Mouse (Mus musculus): ENCODE data around the gene Cyp2w1. TPM values are rescaled to one million over a fixed set of nuclear protein-coding genes. Genes with fewer than 3 reads are reported as not detected.
"Not testable (repeated sequence)": the region's sequence is repeated elsewhere in the genome, so short reads cannot be mapped to it uniquely, and the experiment has no call there.

The Cyp2w1 gene
- total and polyA plus RNA-seq, 2 experiments: not detected

DNA sequence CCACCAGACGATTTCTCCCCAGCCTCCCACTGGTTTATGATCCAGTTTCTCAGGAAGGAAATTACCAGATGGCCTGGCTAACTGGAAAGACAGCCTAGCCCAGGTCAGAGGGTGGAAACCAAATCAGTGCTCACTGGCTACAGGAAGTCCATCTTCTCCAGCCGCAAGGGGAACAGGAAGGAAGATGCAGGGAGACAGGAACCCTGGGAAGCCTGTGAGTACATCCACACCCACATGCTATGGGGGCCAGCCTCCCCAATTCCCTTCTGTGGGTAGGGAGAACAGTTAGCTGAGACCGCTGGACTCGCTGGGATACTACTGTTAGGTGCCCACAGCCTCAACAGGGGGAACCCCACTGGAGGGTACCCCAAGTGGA lies 35.8 kb downstream of the Cyp2w1 start:
- TF ChIP-seq CTCF (IDR thresholded peaks at IDR 0.05; ENCODE audit: low read depth, low read length) (no peak), POLR2A (IDR thresholded peaks at IDR 0.05; ENCODE audit: extremely low read depth, insufficient read depth, low read length) (no peak)
- H3K9ac ChIP-seq (ENCODE audit: low read depth, low read length): peak overlapping the region; percentile 19
- H3K36me3 ChIP-seq (ENCODE audit: control insufficient read depth, insufficient read depth, low read length): peaks cover 3% of the 10 kb centered on the region; the same call in 1 of the 2 replicates
- H3K27ac ChIP-seq (replicated peaks; ENCODE audit: insufficient read depth, low read depth, low read length): peak overlapping the region; percentile 65
- no peak overlapping the region for H3K4me3 ChIP-seq (ENCODE audit: insufficient read depth, low read depth, low read length)
- H3K4me1 ChIP-seq (ENCODE audit: control insufficient read depth, insufficient read depth, low read length): peaks cover 63% of the 10 kb centered on the region
- no peak for DNase-seq (ENCODE audit: extremely low read depth, low read depth, low spot score)
- H3K79me2 ChIP-seq (ENCODE audit: control insufficient read depth, insufficient read depth, low read length): peaks cover 49% of the 10 kb centered on the region
- WGBS: 80% methylated on average over 4 of the region's 4 CpGs
- H3K27me3 ChIP-seq (ENCODE audit: control insufficient read depth, insufficient read depth, low read length): no peaks in the 10 kb centered on the region

DNA sequence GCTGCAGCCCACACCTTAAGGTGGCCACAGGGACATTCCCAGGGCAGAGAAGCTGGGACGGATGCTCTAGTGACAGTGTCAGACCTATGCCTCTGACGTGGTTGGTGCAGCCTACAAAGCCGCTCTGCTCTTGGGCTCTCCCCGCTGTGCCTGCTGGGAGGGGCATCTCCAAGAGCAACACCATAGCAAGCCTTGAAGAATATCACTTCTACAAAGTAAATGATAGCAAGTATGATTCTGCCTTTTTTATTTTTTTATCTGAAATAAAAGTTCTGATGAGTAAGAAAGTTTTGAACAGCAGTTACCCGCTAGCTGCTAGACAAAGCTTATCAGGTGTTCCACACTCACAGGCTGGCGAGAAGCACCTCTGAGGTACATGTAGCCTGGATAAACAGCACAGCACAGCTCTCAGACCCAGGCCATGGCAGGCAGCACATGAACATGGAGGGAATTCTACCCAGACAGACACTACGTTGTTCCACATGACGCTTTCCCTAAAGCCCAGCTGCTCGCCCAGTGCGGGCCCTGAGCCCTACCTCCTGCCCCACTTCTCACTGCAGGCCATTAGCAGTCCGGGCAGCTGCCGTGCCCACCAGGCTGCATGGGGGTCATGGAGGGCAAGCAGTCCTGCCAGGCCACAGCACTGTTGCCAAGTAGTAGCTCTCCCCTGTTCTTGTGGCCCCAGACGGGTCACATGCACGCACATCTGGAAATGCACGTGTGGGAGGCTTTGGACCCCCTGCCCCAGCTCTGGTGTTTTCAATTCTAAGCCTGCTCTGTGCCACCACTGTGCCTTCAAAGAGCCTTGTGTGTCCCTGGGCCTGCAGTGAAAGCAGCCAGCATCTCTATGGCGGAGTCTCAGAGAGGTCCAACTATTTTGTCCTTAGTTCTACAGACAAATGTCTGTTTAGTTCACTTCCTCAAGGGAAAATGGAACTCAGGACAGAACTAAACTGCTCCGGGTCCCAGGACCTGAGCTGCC lies 36.6 kb downstream of the Cyp2w1 start:
- WGBS: 46% methylated on average over 17 of the region's 17 CpGs
- Histone ChIP-seq H3K4me1 (ENCODE audit: control insufficient read depth, insufficient read depth, low read length) (peaks cover 55% of the 10 kb centered on the region), H3K36me3 (ENCODE audit: control insufficient read depth, insufficient read depth, low read length) (peaks cover 3% of the 10 kb centered on the region; the same call in 1 of the 2 replicates)

DNA sequence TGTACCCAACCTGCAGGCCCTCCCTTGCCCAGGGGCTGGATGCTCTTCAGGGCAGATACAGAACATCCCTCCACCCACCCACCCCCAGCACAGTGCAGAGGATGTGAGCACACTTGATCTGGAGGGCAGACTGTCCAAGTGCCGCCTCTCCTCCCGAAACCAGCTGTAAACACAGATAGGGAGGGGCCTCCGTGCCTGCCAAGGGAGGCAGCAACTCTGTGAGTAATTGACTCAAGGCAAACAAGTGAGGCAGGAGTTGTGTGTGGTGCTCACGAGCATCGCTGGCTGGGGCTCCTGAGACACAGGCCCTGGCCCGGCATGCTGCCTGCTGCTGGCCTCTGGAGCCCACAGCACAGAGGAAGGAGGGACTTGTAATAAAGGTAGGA lies 37.3 kb downstream of the Cyp2w1 start:
- H3K36me3 ChIP-seq (ENCODE audit: control insufficient read depth, insufficient read depth, low read length): peaks cover 3% of the 10 kb centered on the region; the same call in 1 of the 2 replicates
- H3K79me2 ChIP-seq (ENCODE audit: control insufficient read depth, insufficient read depth, low read length): peaks cover 43% of the 10 kb centered on the region
- peak overlapping the region; percentile 57 for H3K27ac ChIP-seq (replicated peaks; ENCODE audit: insufficient read depth, low read depth, low read length)
- 2% methylated on average over 6 of the region's 6 CpGs for WGBS
- H3K27me3 ChIP-seq (ENCODE audit: control insufficient read depth, insufficient read depth, low read length): no peaks in the 10 kb centered on the region
- H3K4me3 ChIP-seq (ENCODE audit: insufficient read depth, low read depth, low read length): no peak overlapping the region
- H3K4me1 ChIP-seq (ENCODE audit: control insufficient read depth, insufficient read depth, low read length): peaks cover 53% of the 10 kb centered on the region
- TF ChIP-seq CTCF (IDR thresholded peaks at IDR 0.05; ENCODE audit: low read depth, low read length): peak; percentile 26; the same call in 1 of the 2 replicates
- TF ChIP-seq POLR2A (IDR thresholded peaks at IDR 0.05; ENCODE audit: extremely low read depth, insufficient read depth, low read length): no peak
- H3K9ac ChIP-seq (ENCODE audit: low read depth, low read length): peak overlapping the region; percentile 8; the same call in 1 of the 2 replicates
- peak; percentile 86 for DNase-seq (ENCODE audit: extremely low read depth, low read depth, low spot score)

More for the DNA sequence above, 36.6 kb downstream of the Cyp2w1 start:
- Histone ChIP-seq H3K27me3 (ENCODE audit: control insufficient read depth, insufficient read depth, low read length) (no peaks in the 10 kb centered on the region), H3K4me3 (ENCODE audit: insufficient read depth, low read depth, low read length) (no peak overlapping the region), H3K27ac (replicated peaks; ENCODE audit: insufficient read depth, low read depth, low read length) (peak overlapping the region; percentile 65), H3K9ac (ENCODE audit: low read depth, low read length) (peak overlapping the region; percentile 19), H3K79me2 (ENCODE audit: control insufficient read depth, insufficient read depth, low read length) (peaks cover 43% of the 10 kb centered on the region)
- TF ChIP-seq POLR2A (IDR thresholded peaks at IDR 0.05; ENCODE audit: extremely low read depth, insufficient read depth, low read length) (no peak), CTCF (IDR thresholded peaks at IDR 0.05; ENCODE audit: low read depth, low read length) (no peak)
- DNase-seq (ENCODE audit: extremely low read depth, low read depth, low spot score): no peak

DNA sequence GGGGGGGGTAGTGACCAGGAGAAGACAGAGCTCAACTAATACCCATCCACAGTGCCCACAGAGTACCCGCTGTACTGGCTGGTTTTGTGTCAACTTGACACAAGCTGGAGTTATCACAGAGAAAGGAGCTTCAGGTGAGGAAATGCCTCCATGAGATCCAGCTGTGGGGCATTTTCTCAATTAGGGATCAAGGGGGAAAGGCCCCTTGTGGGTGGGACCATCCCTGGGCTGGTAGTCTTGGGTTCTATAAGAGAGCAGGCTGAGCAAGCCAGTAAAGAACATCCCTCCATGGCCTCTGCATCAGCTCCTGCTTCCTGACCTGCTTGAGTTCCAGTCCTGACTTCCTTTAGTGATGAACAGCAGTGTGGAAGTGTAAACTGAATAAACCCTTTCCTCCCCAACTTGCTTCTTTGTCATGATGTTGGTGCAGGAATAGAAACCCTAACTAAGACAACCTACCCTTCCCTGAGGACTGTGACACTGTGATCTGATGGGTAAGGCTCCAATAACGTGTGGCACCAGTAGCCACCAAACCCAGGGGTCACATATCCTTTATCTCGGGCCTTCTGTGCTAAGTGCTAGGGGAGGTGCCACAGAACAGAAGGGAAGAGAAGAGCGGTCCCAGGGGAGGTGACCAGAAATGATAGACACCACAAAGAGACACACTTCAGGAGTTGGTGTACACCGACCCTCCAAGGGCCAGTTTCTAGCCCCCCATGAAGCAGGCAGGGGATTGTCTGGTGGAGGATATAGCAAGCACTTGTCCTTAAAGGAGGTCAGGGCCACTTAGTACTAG lies 38.1 kb downstream of the Cyp2w1 start:
- H3K27ac ChIP-seq (replicated peaks; ENCODE audit: insufficient read depth, low read depth, low read length): peak overlapping the region; percentile 0; the same call in 1 of the 2 replicates
- H3K9ac ChIP-seq (ENCODE audit: low read depth, low read length): peak overlapping the region; percentile 17; the same call in 1 of the 2 replicates
- DNase-seq (ENCODE audit: extremely low read depth, low read depth, low spot score); H3K4me3 ChIP-seq (ENCODE audit: insufficient read depth, low read depth, low read length); H3K36me3 ChIP-seq (ENCODE audit: control insufficient read depth, insufficient read depth, low read length); H3K27me3 ChIP-seq (ENCODE audit: control insufficient read depth, insufficient read depth, low read length): not testable (repeated sequence)
- 74% methylated on average over 5 of the region's 5 CpGs for WGBS
- H3K79me2 ChIP-seq (ENCODE audit: control insufficient read depth, insufficient read depth, low read length): peaks cover 36% of the 10 kb centered on the region
- H3K4me1 ChIP-seq (ENCODE audit: control insufficient read depth, insufficient read depth, low read length): peaks cover 45% of the 10 kb centered on the region

DNA sequence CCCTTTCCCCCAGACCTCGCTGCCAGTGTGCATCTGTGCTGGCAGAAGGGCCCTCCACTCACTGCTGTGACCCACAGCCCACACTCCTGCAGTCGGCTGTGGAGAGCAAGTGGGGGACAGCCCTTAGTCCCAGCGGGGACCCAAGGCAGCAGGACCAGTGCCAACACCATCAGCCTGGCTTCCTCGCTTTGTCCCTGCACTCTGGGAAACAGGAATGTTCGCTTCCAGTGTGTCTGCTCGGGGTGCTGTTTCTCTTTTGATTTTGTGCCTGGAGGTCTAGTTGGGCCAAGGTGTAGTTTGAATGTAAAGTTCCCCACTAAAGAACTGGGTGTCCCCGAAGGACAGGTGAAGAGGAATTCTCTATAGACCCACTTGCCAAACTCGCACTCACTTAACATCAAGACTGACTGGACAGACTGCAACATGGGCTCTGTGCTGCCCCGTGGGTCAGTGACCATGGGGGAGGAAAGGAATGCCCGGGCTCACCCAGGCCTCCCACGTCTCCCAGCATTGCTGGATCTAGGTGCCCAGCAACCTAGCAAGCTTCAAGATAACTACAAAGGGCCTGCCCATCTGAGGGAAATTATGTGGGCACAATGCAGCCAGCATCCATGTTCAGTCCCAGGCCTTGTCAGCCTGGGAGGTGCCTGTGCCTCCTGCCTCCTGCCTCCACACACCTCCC lies 39.0 kb downstream of the Cyp2w1 start:
- peaks cover 3% of the 10 kb centered on the region; the same call in 1 of the 2 replicates for H3K36me3 ChIP-seq (ENCODE audit: control insufficient read depth, insufficient read depth, low read length)
- TF ChIP-seq CTCF (IDR thresholded peaks at IDR 0.05; ENCODE audit: low read depth, low read length): no peak
- TF ChIP-seq POLR2A (IDR thresholded peaks at IDR 0.05; ENCODE audit: extremely low read depth, insufficient read depth, low read length): no peak
- H3K9ac ChIP-seq (ENCODE audit: low read depth, low read length): no peak overlapping the region; the same call in 1 of the 2 replicates
- 59% methylated on average over 11 of the region's 11 CpGs for WGBS
- H3K79me2 ChIP-seq (ENCODE audit: control insufficient read depth, insufficient read depth, low read length): peaks cover 26% of the 10 kb centered on the region
- no peak for DNase-seq (ENCODE audit: extremely low read depth, low read depth, low spot score)
- H3K27ac ChIP-seq (replicated peaks; ENCODE audit: insufficient read depth, low read depth, low read length): peak overlapping the region; percentile 0; the same call in 1 of the 2 replicates
- peaks cover 36% of the 10 kb centered on the region for H3K4me1 ChIP-seq (ENCODE audit: control insufficient read depth, insufficient read depth, low read length)
- H3K27me3 ChIP-seq (ENCODE audit: control insufficient read depth, insufficient read depth, low read length): no peaks in the 10 kb centered on the region
- no peak overlapping the region for H3K4me3 ChIP-seq (ENCODE audit: insufficient read depth, low read depth, low read length)

Measured in liver, adult 2 months (tissue).